Mouse (Mus musculus): ENCODE measurements around the gene Plvap. TPM values are rescaled to one million over a fixed set of nuclear protein-coding genes. Genes with fewer than 3 reads are reported as not detected.

Gene Plvap
- total RNA-seq, 2 experiments from 2014 or later = 6.2 to 7.3 TPM

DNA sequence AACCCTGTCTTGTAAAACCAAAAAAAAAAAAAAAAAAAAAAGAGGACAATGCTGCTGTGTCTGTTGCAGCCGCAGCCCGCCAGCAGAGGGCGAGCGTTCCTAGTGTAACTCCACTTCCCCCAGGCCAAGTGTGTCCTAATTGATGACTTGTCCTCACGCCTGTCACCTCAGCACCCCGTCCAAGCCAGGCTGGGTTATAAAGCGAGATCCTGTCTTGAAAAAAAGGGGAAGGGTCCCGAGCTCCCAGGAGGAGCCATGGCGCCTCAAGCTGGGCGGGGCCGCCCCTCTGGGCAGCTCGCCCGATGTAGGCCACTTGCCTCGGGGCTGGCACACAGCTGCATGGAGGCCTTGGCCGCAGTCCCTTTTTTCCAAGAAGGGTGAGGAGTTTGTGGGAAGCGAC is 16.5 kb downstream of the Plvap start:
- DNase-seq = peak; percentile 90
- intact Hi-C loops (cut with DNase I) = no loop called here

DNA sequence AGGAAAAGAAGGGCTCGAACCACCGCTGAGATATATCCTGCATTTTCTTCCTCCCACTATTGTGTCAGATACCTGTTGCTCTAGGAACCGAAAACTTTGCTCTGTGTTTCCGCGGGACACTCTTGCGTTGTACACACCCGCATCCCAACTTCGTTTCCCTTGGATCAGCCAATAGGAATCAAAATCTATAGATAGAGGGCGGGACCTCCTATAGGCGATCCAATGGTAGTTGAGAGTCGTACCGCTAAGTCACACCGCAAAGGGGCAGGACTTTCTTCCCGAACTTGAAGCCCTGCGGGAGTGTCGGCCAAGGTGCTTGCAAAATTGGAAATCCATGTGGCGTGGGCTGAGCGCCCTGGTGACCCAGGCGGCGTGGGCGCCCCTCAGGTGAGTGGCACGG is 23.1 kb downstream of the Plvap start:
- intact Hi-C loops (cut with DNase I) = no loop called here

DNA sequence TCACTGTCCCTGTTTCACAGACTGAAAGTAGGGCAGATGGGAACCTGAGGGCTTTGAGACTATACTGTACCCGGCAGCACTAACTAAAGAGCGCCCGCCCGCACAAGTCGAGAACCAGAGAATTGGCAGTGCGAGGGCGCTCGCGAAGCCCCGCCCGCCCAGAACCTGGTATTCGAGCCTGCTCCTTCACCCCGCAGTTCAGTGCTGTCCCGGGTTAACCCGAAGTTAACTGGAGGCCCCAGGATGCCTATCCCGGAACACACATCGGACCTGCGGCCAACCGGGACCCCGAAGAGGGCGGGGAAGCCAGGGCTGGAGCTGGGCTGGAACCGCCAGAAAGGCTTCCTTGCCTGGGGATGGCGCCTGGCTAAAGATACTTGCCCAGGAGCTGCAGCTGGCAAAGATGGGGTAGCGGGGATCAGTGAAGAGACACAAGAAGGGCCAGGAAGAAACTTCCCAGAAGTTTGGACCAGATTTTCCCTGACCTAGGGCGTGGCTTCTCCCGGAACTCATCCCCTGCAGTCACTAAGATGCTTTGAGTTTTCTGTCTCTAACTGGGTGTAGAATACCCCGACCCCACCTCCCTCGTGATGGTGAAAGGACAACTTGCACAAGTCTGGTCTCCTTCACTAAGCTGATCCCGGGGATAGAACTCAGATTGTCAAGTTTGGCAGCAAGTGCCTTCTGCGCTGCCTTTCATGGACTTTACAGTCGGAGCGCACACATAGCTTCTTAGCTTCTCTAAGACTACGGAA is 23.7 kb downstream of the Plvap start, which contains the start of gene Gtpbp3:
TSS of gene Gtpbp3 (plus strand) at position 413 of the 755 bp plus-strand sequence.
- peak; percentile 76 for DNase-seq
- intact Hi-C loops (cut with DNase I) = no loop called here

More for the DNA sequence above, 23.1 kb downstream of the Plvap start:
- peak; percentile 81 for DNase-seq

DNA sequence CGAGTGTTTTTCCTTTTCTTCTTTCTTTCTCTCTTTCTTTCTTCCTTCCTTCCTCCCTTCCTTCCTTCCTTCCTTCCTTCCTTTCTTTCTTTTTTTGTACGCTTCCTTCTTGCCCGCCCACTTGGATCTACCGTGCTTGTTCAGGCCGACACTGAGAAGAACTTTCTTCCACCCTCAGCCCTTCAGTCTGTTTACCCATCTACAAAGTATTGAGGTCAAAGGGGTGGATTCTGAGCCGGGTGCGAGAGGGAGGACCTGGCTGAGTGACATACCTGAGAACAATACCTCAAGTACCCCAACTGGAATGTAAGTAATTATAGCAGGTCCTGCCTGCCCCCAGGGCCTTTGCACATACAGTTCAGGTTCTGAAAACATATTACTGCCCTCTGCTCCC is 25.4 kb downstream of the Plvap start:
- intact Hi-C loops (cut with DNase I) = no loop called here
- no peak for DNase-seq

DNA sequence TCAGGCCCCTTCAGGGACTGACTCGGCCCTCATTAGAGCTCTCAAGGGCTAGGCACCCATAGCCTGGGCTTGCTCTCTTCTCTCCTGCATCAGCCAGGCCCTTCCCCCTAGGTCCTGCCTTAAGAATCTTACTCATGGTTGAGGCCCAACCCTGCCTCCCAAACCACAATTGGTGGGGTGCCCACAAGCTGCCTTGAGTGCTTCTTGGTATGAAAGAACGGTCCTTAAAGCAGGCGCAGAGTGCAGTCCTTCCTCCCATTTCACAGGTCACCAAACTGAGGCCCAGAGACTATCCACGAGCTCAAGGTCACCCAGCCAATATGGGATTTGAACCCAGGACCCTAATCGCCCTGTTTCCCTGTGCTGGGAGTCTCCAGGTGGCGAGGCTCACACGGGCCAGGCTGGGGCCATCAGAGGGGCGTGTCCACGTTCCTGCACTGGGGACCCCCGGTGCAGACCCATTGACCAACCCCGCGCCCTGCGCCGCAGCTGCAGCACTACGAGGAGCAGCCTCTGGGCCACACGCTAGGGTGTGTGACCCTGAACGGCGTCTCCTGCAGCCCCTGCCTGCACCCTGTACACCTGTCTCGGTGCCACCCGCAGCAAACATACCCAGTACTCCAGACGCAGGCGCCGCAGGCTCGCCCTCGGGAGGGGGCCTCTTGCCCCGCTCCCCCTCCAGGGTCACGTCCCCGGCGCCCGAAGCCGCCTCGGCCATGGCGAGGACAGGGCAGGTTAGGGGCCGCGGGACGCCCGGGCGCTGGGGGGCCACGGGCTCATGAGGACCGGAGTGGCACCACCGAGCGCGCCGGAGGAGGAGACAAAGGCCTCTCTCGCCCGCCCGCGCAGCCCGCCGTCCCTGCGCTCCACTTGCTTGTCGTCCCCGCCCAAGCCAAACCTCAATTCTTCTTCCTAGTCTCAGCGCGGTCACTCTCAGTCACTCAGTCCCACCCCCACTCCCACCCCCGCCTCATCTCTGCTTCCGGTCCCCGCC is 26.1 kb downstream of the Plvap start, which contains the start of gene Ano8:
TSS of gene Ano8 (minus strand) at position 822 of the 994 bp plus-strand sequence.
- DNase-seq = peak; percentile 90
- intact Hi-C loops (cut with DNase I) = no loop called here

DNA sequence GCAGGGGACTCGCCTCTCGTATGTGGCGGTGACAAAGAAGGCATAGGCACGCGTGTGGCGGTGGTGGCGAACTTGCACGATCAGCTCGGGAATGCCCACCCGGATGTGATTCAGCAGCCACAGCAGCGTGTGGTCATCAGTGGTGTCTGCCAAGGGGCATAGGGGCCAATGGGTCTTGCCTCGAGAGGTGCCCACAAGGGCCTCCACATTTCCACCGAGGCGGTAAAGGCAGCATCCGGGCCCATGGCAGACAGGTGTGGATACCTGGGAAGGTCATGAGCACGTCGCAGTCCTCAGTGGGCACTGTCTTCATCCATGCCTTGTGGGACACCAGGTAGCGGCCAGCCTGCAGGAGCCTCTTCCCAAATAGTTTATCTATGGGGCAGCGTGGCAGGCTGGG is 26.8 kb downstream of the Plvap start:
- intact Hi-C loops (cut with DNase I) = no loop called here

DNA sequence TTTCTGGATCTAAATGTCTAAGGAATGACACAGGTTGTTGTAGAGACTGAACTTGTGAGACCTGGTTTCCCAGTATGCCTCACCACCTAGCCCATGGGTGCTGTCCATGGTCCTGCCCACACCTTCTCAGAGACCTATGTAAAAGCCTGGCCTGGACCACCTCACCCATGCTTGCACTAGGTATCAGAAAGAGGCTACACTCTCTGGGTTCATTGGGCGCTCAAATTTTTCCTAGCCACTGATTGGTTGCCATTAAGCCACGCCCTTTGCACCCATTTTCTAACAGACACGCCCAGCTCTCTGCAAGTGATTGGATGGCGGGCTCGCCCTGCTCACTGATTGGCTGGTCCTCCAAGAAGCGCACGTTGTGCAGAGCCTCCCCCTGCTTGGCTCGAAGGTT is 27.6 kb downstream of the Plvap start:
- intact Hi-C loops (cut with DNase I) = no loop called here

More for the DNA sequence above, 26.8 kb downstream of the Plvap start:
- DNase-seq = no peak

DNA sequence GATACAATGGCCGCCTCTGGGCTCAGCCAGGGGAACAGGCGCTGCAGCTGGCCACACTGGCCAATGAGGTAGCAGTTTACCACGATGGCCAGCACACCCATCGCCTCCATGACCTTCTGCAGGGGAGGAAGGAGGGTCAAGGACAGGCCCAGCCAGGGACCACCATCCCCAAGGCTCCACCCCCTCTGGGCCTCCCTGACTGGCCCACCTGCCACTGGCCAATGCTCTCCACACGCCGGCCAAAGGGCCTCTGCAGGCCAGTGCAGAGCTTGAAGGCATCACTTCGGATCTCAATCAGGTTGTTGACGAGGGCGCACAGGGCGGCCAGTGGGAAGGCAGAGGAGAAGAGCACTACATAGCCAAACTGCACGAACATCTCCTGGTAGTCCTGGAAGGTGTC is 32.6 kb downstream of the Plvap start:
- intact Hi-C loops (cut with DNase I) = no loop called here
- DNase-seq = no peak

More for the DNA sequence above, 27.6 kb downstream of the Plvap start:
- no peak for DNase-seq

DNA sequence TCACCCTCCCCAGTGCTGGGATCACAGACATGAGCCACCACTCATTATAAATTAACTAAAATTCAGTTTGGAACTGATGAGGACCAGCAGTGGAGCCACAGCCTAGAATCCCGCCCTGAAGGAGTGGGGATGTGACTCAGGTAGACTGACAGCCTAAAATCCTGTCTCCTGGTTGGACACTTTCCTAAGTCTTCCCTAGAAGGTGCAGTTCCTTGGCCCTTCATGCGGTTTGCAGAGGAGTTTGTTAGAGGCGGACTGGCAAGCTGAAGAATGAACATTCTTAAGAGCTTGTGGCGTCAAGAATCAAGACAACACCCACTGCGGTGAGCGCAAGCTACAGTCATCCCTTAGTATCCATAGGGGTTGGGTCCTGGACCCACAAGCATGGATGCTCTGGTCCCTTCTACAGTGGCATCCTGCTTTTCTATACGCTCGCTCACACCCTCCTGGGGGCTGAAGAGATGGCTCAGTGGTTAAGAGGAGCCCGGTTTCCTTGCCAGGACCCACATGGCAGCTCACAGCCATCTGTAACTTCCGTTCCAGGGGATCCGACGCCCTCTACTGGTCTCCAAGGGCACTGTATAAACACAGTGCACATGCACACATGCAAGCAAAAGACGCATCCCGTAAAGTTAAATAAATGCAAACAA is 34.2 kb downstream of the Plvap start:
- peak; percentile 76 for DNase-seq
- intact Hi-C loops (cut with DNase I) = no loop called here

DNA sequence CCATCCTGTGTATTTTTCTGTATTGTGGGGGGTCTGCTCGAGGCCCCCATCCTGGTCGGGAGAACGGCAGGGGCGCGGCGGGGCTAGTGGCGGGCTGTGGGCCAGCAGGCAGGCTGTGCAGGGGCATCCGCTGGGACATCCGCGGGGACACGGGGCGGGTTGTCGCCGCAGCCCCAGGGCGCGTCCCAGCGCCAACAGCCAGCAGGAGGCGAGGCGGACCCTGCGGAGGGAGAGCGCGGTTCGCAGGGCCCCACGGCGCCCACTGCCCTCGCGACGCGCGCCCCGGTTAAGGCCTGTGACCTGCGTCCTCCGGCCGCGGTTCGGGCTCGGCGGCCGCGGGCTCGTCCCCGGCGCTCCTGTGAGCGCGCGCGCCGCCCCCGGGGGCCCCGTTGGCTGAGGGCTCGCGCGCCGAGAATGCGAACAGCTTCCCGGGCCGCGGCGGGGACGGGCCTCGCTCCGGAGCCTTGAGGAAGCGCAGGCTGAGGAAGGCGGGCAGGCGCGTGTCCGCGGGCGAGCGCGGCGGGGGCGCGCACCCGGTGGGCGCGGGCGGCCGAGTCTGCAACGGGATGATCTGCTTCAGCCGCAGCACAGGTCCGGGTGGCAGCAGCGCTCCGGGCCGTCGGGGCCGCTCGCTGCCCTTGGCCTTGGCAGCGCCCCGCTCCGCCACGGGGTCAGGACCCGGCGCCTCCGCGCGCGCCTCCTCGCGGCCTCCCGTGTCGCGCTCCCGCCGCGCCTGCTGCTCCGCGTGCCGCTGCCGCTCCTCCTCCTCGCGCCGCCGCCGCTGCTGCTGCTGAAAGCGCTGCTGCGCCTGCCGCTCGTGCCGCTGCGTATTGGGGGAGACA is 35.2 kb downstream of the Plvap start:
- DNase-seq = peak; percentile 89
- intact Hi-C loops (cut with DNase I) = no loop called here

DNA sequence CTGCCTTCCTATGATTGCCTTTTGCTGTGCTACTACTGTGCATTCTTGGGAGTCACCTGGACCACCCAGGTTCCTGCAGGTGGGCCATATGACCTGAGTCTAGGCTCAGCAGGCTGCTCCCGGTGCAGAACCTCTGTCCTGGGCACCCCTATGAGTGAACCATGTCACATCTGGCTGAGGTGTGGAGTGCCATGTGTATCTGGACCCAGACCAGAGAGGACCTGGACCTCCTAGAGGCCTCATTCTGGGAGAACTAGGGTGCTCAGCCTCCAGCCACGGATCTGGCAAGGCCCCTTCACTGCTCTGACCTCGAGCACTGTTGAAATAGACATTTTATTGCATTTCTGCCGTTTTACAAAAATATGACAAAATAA is 35.9 kb downstream of the Plvap start:
- DNase-seq = no peak
- intact Hi-C loops (cut with DNase I) = no loop called here

DNA sequence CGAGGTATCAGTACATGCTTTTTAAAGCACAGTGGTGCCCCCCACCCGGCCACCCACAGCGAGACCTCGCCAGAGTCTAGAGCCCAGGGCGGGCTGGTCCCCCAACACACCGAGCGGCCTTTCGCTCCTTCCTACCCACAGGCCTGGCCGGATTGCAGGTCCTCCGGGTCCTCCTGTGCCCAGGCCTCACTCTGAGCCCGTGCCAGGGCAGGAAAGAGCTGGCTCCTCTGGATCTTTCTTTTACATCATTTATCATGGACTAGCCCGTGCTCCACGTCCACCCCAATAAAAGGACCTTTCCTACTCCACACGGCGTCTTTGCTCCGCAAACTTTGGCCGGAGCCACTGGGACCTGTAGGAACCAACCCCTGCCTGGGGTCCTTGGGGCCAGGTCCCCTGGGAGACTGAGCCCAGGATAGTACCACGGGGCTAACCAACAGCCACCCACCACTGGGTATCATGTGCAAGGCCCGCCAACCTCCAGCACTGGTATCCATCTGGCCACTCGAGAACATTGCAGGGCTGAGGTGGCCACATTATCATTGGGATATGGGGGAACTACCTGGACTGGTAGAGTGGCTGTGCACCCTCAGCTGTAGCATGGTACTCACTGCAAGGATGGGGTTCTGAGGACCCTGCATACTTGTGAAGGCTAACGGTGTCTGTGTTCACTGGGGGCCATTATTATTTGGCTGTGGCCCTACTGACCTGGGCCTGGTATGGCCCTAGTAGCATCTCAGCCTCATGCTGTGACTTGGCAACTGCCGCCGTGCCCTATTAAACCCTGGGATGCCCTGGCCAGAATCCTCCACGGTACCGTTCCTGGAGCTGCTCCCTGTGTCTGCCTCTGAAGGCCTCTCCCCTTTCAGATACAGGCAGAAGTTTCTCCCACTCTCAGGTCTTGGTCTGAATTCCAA is 36.5 kb downstream of the Plvap start:
- DNase-seq = no peak
- intact Hi-C loops (cut with DNase I) = no loop called here

DNA sequence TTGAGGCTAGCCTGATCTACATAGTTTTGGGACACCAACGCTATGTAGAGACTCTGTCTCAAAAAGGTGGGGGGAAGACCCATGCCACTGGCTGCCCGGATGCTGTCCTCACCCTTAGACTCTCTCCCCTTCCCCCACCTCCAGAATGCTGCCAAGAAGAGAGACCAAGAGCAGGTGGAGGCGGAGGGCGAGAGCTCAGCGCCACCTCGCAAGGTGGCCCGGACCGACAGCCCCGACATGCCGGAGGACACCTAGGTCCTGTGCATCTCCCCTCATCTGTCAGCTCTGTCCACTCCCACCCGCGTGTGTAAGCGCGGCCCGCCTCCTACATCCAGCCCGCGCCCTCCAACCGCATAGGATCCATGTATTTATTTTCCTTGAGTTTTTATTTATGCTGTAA is 37.2 kb downstream of the Plvap start:
- DNase-seq = no peak
- intact Hi-C loops (cut with DNase I) = no loop called here

DNA sequence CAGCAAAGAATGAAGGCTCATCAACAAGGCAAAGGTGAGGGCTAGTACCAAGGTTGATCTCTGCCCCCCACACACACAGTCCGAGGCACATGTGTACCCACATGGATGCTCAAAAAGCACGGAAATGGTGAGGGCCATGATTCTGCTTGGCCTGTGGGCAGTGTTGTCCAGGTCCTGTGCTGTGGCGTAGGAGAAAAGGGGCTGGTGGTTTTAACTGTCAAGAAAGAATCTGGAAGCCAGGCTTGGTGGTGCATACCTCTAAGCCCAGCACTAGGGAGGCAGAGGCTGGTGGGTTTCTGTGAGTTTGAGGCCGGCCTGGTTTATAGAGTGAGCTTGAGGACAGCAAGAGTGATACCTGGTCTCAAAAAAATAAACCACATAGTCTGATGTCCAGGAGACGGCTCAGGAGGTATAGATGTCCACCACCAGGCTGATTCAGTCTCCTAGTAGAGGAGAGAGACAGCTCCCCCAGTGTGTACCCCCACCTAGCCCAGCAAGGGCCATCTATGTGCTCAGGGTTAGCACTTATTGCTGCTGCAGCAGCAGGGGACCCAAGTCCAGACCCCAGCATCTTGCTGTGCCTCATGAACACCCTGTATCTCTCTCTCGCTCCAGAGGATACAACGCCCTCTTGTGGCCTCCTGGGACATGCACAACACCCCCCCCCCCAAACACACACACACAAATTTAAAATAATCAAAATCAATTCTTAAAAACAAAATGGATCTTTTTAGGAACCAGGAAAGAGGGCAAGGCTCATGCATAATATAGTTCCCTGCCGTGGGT is 38.8 kb downstream of the Plvap start:
- DNase-seq = no peak
- intact Hi-C loops (cut with DNase I) = no loop called here

DNA sequence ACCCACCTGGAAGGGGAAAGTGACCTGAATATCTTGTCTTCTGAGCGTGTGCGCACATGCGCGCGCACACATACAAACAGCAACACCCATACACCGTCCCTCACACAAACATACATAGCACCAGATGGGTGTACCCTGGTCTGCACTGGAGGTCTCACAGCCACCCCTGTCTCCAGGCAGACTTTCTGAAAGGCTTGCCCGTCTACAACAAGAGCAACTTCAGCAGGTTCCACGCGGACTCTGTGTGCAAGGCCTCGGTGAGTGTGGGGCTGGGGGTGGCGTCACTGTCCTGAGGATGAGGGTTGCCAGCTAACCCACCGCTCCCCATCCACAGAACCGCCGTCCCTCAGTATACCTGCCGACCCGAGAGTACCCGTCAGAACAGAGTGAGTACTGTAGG is 39.7 kb downstream of the Plvap start:
- intact Hi-C loops (cut with DNase I) = no loop called here
- no peak for DNase-seq

DNA sequence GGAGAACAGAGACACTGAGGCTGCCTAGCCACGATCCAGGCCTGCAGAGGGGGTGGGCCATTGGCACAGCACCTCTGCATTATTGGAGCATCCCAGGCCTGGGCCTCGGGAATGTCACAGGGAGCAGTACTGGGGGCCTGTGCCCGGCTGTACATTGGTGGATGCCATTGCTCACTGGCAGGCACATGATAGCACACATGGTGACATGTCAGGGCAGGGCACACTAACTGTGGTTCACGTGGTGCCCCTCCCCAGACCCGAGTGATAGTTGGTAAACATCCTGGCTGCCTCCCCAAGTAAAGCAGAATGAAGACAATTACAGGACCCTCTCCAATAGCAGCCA is 40.7 kb downstream of the Plvap start:
- no peak for DNase-seq
- intact Hi-C loops (cut with DNase I) = no loop called here

DNA sequence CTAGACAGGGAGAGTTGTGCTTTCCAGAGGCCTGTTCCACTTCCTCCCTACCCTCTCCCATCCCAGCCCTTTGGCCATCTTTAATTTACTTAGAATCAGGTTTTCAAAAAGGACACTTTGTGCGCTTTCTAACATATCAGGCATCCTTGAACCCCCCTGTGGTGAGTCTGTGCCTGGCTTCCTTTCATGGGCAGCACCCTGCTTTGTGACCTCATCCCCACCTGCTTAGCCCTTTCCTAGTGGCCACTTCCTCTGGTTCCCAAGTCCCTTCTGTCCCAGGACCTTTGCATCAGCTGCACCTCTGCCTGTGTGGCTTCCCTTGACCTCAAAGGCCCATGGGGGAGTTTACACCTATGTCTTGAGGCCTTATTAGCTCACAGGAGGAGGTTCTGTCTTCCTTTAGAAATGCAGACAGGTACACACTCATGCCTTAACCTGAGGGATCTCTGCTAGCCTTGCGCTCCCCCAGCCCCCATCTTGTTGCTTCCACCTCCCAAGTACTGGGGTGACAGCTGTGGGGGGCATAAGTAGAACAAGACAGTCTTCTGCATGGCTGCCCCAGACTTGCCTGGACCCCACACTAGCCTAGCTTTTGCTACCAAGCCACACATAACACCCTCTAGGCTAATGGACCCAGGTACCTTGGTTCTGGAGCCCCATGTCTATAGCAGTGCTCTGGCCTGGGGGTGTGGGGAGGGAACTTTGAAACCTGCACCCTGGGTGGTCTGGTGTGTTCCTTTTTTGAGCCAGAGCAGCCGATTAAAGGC is 41.2 kb downstream of the Plvap start:
- intact Hi-C loops (cut with DNase I) = no loop called here
- DNase-seq = no peak

DNA sequence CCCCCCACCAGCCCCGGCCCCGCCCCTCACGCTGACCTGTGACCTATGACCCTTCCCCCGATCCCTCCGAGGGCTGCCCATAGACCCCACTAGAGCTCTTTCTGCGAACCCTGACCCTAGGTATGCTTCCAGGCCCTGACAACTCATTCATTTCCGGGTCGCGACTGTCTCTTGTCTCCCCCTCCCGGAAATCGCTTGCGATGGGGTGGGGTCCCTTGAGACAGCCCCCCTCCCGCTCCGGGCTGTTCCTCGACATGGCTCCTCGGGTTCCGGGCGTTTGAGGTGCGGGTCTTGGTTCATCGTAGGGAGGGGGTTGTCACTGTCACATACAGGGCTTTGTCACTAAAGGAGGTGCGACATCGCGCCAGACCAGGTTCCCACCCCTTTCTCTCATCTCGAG is 42.1 kb downstream of the Plvap start:
- peak; percentile 67 for DNase-seq
- intact Hi-C loops (cut with DNase I) = no loop called here
